Mouse (Mus musculus) urinary bladder, postnatal 10 days (tissue): ENCODE results near the gene Arfgap3.
"Not testable (repeated sequence)": the region's sequence is repeated elsewhere in the genome, so short reads cannot be mapped to it uniquely, and the experiment has no call there.

ENCODE experiments used
- DNase-seq: peaks from one replicate; pipeline ENCODE4 v3.0.0; 2022; ENCODE audit warnings: low spot score

Gene Arfgap3

DNA sequence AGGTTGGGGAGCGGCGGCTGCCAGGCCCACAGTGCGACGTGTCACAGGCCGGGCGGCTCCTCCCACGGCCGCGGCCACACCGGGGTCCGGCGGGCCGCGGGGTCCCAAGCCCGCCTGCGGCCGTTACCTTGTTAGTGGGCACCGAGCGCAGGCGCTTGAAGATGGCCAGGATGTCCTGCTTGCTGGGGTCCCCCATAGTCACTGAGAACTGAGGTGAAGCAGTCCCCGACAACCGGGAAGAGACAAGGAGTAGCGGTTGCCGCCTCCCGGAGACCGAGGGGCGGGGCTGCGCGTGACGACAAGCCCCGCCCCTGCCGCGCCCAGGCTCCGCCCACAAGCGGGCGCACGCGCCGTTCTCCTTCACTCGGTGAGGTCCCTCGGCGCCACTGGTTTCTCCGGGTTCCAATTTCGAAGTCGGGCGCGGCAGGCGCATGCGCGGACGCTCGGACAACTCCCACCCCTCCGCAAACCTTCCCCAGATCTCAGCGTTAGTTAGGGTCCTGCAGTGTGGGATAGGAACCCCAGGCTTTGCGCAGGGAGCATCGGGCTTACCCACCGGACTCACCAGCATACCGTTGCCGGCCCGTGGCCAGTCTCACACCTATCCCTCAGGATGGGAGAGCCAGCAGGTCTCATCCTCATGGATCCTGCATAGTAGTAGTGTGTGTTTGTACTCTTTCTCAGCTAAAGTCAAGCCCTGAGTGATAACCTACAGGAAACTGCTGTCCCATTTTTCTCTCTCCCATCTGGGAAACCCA is at the start of gene Arfgap3:
TSS of gene Arfgap3 (minus strand) at position 294 of the 758 bp plus-strand sequence.
- peak; percentile 85 for DNase-seq

DNA sequence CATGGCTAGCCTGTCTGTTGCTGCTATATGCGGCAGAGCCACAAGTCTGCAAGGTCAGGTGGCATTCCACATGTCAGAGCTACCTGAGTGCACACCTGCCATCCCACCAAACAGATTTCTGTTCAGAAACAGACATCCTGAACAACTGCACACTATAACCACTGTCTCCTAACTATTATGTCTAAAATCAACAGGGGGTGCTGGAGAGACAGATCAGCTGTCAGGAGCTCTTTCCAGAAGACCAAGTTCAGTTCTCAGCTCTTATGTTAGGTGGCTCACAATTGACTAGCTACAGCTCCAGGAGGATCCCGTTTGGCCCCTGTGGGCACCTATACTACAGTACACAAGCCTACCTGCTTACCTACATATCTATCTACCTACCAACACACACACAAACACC is 42.7 kb upstream of the Arfgap3 start:
- DNase-seq, result no peak

- no peak for DNase-seq
Measured at GRCm38 (mm10) chr15:83387911-83388310, 37.9 kb upstream of the Arfgap3 start.

- no peak for DNase-seq
Measured at GRCm38 (mm10) chr15:83383633-83384032, 33.6 kb upstream of the Arfgap3 start.

DNA sequence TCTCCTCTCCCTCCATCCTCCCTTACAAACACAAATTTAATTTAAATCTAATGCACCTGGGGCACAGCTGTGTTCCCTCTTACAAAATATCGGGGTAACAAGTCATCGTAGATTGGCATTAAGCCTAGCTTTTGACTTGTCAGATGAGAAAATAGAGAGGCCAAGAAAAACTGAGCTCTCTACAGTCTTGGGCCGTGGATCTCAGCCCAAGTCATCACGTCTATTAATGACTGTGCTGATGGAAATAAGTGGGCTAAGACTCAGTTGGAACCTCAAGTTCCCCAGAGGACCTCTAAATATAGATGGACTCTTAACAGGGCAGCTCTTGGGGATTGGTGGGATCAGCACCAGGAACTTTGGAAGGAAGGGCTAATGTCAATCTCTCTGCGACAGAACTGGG is 33.1 kb upstream of the Arfgap3 start:
- no peak for DNase-seq

DNA sequence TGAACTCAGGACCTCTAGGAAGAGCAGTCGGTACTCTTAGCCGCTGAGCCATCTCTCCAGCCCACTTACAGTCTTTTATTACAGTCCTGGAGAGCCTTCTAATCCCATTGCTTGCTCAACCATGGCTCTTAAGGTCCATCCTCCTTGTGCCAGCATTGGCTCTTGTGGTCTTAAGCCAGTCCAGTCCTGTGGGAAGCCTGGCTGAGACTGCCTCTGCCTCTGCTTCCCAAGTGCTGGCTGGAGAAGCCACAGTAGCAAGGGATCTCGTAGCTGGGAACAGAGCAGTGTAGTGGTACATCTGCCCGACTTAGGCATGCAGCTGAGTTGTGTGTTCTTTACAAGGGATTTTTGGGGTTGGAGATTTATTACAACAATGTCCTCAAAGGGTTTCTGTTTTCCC is 32.4 kb upstream of the Arfgap3 start:
- DNase-seq, result no peak

- no peak for DNase-seq
Measured at GRCm38 (mm10) chr15:83377153-83377552, 27.1 kb upstream of the Arfgap3 start.

DNA sequence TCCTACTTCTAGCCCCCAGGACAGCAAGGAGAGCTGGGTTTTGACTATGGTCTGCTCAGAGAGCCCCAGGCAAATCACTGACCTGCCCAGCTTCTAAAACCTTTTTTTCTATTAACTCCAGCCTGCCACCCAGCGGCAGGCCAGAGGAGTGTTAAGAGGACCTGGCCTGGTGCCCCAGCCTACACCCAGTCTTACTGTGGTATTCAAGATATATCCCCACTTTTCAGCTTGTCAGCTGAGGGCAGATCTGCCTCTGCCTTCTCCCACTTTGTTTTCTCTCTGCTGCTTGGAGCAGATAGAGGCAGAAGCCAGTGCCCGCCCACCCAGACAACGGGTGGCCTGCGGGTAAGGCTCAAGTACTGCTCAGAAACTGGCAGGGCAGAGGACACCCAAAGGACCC is 25.1 kb upstream of the Arfgap3 start:
- no peak for DNase-seq

GRCm38 (mm10) chr15:83374076-83374475 is 24.0 kb upstream of the Arfgap3 start:
- no peak for DNase-seq

- DNase-seq, result not testable (repeated sequence)
Measured at GRCm38 (mm10) chr15:83368702-83369101, 18.7 kb upstream of the Arfgap3 start.

DNA sequence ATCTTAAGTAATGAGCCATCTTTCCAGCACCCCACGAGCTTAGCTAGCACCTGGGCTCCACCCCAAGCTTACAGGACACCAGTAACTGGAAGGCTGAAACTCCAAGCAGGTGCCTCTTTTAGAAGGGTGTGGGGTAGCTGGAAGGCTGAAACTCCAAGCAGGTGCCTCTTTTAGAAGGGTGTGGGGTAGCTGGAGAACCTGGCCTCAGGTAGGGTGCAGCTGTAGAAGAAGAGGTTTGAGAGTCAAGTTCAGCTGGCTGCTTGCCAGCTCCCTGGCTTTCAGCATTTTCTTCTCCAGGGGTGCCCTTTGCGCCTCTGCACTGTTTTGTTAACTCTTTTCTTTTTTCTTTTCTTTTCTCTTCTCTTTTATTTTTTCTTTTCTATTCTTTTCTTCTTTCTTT is 18.2 kb upstream of the Arfgap3 start:
- no peak for DNase-seq

GRCm38 (mm10) chr15:83366933-83367552 is 17.0 kb upstream of the Arfgap3 start:
- DNase-seq, result peak; percentile 50

DNA sequence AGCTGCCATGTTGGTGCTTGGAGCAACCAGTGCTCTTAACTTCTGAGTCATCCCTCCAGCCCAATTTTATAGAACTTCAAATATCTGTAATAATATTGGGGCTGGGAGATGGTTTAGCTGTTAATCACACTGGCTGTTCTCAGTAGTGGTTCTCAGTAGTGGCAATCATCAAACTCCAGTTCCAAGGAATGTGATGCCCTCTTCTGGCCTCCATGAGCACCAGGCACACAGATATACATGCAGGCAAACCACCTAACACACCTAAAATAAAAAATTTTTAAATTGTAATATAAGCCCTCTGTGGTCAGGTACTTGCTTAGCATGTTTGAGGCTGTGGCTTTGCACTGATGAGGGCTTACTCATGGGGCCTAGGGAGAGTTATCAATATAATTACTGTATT is 15.7 kb upstream of the Arfgap3 start:
- no peak for DNase-seq

DNA sequence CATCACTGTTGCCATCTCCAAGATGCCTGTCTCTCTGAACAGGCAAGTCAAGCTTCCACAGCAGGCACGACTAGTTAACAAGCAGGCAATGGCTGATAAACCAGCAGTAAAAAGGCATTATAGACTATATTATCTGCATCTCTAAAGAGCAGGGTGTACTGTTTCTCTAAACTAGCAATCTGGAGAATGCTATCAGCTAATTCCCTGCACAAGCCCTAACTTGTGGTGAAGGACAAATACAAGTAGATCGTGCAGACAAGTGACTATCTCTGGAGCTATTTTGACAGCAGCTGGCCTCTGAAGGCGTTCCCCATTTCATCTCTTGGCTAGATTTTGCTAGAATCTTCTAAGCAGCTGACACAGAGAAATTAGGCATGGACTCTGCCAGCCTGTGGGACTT is 14.1 kb upstream of the Arfgap3 start:
- DNase-seq, result no peak

GRCm38 (mm10) chr15:83362813-83363212 is 12.8 kb upstream of the Arfgap3 start:
- not testable (repeated sequence) for DNase-seq

GRCm38 (mm10) chr15:83360899-83361298 is 10.9 kb upstream of the Arfgap3 start:
- not testable (repeated sequence) for DNase-seq

- no peak for DNase-seq
Measured at GRCm38 (mm10) chr15:83360140-83360539, 10.1 kb upstream of the Arfgap3 start.

- no peak for DNase-seq
Measured at GRCm38 (mm10) chr15:83358476-83358875, 8.4 kb upstream of the Arfgap3 start.

GRCm38 (mm10) chr15:83351546-83351945 is 1.5 kb upstream of the Arfgap3 start:
- no peak for DNase-seq

DNA sequence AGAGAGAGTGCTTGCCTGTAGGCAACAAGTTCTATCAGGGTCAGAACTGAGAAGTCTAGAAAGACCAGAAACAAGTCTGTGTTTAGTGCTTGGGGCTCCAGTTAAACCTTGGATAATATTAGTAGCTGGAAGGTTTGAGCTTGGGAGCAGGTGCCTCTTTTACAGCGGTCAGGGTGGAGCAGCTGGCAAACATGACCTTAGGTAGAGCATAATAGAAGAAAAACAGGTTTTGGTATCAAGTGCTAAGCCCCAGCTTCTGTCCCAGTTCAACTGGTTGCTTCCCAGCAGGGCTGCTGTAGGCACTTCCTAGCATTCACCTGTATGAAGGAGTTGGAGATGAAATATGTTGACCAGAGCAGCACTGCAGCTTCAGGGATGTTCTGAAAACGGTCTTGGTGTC is 812 bp upstream of the Arfgap3 start:
- no peak for DNase-seq

DNA sequence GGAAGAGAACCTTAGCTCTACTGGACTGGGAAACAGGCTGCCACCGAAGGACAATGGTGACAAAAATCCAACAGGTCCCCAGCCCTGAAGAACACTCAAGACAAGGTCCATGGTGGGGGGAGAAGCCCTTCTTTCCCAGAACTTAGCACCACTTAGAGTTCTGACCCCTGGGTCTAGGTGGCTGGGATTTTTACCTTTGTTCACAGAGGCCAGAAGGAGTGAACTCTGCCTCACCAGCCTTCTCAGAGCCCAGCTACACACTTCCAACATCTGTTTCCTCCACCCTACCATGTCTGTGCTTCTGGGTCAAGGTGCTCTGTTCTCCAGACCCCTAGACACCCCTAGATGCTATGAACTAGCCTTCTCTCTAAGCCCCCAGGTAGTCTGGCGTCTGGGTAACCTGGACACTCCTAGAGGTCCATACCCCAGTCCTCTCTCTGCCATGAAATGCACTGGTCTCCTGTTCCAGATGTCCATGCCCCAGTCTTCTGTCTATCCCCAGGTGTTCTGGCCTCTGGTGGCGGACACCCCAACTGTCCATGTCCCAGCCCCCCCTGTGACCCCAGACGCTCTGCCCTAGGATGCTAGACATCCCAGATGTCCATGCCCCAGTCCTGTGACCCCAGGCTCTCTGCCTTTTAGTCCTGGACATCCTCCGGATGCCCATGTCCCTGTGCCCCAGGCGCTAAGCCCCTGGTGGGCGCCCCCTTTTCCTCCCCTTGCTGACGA is 658 bp downstream of the Arfgap3 start:
- no peak for DNase-seq

- DNase-seq, result no peak
Measured at GRCm38 (mm10) chr15:83348747-83349146, 1.3 kb downstream of the Arfgap3 start.

DNA sequence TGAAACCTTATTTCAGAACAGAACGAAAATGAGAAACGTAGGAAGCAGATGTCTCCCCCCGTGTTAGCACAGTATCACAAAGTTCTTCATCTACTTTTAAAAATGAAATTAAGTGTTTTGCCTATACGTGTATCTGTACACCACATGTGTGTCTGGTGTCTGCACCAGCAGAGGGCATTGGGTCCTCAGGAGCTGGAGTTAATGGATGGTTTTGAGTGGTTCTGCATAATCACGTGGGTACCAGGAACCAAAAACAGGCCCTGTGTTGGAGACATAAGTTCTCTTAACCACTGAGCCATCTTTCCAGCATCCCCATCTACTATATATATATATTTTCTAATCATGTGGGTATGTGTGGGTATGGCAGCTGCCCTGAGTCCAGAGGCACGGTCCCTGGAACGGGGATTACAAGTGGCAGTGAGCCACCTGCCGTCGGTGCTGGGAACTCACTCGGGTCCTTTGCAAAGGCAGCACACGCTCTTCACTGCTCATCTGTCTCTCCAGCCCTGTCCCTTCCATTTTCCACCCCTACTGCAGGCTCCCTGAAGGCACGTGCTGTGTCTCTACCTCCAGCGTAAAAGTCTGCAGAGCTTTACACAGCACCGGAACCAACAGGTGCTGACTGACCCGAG is 4.0 kb downstream of the Arfgap3 start:
- no peak for DNase-seq
